Mouse (Mus musculus) gastrocnemius, adult 2 months (tissue): ENCODE results near the gene Mnx1. TPM values are rescaled to one million over a fixed set of nuclear protein-coding genes. Genes with fewer than 3 reads are reported as not detected.

Experiments
- DNase-seq: peaks from one replicate; pipeline ENCODE4 v3.0.0; 2022
- H3K27ac ChIP-seq: fragments of 200-600 bp; 2 replicates; pipeline ENCODE4 v1.8.1; 2022; ENCODE audit warnings: mild to moderate bottlenecking
- H3K4me3 ChIP-seq: fragments of 200-600 bp; 2 replicates; pipeline ENCODE4 v1.8.1; 2022; ENCODE audit warnings: mild to moderate bottlenecking, moderate library complexity
- CTCF ChIP-seq: fragments of 200-600 bp; IDR thresholded peaks from 2 replicates; pipeline ENCODE4 v1.8.1; 2022; ENCODE audit warnings: antibody characterized with exemption, mild to moderate bottlenecking, moderate library complexity
- intact Hi-C: fragments of 180-260 bp; cut with DNase I; formaldehyde crosslinking; loops from one replicate; pipeline ENCODE4 v1.15.1; 2025
- total RNA-seq, 2 experiments: library from RNA; stranded (reverse); gene quantifications; 2 replicates each; pipeline ENCODE4 v1.2.3; 2021

Mnx1 gene
- total RNA-seq, 2 experiments from 2014 or later = not detected

DNA sequence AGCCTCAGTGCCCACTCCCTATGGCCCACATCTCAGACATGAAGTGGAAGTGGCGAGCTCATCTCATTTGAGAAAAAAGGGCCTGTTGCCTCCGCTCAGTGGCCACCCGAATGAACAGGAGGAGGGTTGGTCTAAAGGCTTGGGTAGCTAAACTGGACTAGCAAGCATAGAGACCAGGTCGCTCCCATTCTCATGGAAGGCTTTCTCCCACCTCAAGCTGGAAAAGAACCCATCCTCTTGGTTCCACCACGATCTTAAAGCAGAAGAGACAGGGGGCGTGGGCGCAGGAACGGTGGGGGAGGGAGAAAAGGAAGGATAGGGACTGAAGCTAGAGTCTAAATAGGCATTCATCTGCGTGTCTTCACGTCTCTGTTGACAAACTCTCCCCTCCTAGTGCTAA is 3.2 kb downstream of the Mnx1 start:
- intact Hi-C loops = no loop called here
- Histone ChIP-seq H3K4me3 (no peak overlapping the region), H3K27ac (no peak overlapping the region)
- no peak for DNase-seq
- no peak for TF ChIP-seq CTCF

DNA sequence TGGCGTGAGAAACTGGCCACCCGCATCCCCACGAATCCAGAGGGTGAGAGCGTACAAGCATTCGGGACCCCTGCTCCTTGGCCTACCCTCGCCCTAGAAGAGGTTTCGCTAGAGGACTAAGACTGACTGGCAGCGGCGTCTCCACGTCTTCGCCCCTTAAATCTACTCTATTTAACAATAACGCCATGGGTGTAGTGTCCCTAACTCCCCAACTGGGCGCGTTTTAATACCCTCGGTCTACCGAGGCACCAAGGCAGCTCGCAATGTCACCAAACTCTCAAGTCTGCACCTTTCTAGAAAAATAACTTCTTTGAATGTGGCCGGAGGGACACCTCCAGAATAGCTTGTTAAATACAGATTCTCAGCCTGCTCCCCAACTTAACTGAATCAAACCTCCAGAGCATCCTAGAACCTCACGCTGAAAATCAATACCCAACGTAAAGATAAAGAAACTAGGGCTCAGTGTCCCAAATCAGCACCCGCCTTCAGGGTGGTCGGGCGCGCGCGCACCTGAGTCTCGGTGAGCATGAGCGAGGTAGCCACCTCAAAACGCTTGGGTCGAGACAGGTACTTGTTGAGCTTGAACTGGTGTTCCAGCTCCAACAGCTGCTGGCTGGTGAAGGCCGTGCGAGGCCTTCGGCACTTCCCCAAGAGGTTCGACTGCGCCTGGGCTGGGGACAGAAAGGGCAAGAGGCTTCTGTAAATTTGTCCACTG is 3.9 kb downstream of the Mnx1 start:
- TF ChIP-seq CTCF = no peak
- intact Hi-C loops = no loop called here

GRCm38 (mm10) chr5:29473551-29474245 is 4.6 kb downstream of the Mnx1 start:
- no peak for DNase-seq
- no peak for TF ChIP-seq CTCF
- intact Hi-C loops = no loop called here
- Histone ChIP-seq H3K4me3 (no peak overlapping the region), H3K27ac (no peak overlapping the region)

More for the DNA sequence above, 3.9 kb downstream of the Mnx1 start:
- H3K4me3 ChIP-seq = no peak overlapping the region
- no peak overlapping the region for H3K27ac ChIP-seq
- no peak for DNase-seq

DNA sequence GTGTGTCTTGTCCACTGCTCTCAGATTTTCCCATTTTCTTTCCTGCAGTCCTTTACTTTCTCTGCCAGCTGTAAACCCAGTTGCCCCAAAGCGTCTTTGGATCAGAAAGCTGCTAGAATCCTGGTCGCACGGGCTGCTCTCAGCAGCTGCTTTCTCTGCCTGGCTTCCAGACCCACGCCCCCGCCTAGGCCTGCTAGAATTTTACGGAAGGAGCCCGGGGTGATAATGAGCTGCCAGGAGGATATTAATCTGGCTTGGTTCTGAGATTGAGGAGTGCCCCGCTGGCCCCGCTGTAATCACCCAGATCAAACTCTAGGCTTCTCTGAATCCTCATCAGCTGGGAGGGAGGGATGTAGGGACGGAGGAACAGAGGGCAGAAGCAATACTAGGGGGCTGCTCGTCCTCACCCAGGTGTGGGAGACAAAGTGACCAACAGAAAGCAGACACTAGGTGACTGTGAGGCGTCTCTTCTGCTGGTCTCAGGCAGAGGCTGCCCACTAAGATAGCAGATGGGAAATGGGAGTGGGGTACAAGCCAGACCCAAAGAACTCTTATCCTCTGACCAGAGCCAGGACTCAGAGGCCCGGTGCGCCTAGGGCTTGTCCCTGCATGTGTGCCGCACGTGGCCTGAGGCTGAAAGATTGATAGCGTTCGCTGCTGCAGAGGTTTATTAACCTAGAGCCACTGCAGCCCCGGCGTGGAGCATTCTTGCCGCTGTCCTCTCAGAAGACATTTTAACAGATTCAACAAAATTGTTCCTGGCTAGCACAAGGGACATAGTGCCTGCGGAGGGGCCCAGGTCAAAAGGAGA is 6.2 kb downstream of the Mnx1 start:
- H3K27ac ChIP-seq = no peak overlapping the region
- intact Hi-C loops = no loop called here
- no peak for TF ChIP-seq CTCF
- H3K4me3 ChIP-seq = no peak overlapping the region
- DNase-seq = no peak

GRCm38 (mm10) chr5:29471396-29471795 is 6.9 kb downstream of the Mnx1 start:
- Histone ChIP-seq H3K4me3 (no peak overlapping the region), H3K27ac (no peak overlapping the region)
- TF ChIP-seq CTCF = no peak
- DNase-seq = no peak
- intact Hi-C loops = no loop called here

DNA sequence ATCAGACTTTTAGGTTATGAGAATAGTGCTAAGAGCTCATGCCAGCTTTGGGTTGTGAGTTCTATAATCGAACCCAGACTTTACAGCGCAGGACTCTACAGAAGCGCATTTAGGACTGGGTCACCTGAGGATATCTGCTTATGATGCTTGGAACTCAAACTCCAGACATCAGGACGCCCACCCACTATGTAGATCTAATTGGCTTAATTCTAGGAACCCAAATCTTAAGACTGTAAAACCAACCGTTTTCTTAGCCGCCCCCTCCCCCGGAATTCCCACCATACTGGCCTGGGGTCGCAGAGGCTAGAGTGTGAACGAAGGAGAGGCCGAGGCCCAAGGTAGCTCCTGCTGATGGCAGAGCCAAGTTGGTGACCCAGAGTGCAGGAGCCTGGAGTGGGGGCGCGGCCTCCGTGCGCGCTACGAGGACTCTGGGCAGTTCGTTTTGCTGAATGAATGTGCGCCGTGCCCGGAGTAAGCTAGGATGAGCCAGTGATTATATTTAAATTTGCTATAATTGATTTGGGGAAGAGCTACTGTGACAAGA is 7.3 kb downstream of the Mnx1 start:
- intact Hi-C loops = no loop called here
- no peak for TF ChIP-seq CTCF
- no peak for DNase-seq
- Histone ChIP-seq H3K27ac (no peak overlapping the region), H3K4me3 (no peak overlapping the region)

DNA sequence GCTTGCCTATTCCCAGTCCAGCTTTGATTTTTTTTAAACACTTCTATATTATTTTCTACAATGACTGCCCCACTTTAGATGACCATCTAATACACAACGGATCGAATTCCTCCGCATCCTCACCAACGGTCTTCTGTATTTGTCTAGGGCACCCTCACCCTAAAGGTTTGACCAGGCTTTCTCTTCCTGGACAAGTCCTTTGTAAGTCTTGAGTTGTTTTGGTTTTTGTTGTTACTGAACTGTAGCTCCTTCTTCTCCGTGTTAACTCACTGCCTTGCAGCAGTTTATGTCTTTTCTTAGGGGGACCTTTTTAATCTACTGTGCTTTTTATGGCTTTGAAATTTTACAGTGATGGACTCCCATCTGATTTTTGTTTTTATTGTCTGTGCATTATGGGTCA is 8.0 kb downstream of the Mnx1 start:
- TF ChIP-seq CTCF = no peak
- intact Hi-C loops = no loop called here
- Histone ChIP-seq H3K27ac (no peak overlapping the region), H3K4me3 (no peak overlapping the region)
- DNase-seq = no peak

DNA sequence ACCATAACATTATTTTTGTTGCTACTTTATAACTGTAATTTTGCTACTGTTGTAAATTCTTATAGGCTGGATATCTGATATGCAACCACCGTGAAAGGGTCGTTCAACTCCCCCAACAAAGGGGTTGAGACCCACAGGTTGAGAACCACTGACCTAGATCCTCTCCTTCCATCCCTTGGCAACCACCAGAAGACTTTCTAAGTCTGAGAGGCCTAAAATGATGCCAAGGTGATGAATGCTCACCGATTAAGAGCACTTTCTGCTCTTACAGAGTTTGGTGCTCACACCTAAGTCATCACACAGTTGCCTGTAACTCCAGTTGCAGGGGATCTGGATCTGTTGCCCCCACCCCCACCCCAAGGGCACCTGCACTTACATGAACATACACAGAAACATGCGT is 8.8 kb downstream of the Mnx1 start:
- intact Hi-C loops = no loop called here
- Histone ChIP-seq H3K27ac (no peak overlapping the region), H3K4me3 (no peak overlapping the region)
- no peak for DNase-seq
- no peak for TF ChIP-seq CTCF

DNA sequence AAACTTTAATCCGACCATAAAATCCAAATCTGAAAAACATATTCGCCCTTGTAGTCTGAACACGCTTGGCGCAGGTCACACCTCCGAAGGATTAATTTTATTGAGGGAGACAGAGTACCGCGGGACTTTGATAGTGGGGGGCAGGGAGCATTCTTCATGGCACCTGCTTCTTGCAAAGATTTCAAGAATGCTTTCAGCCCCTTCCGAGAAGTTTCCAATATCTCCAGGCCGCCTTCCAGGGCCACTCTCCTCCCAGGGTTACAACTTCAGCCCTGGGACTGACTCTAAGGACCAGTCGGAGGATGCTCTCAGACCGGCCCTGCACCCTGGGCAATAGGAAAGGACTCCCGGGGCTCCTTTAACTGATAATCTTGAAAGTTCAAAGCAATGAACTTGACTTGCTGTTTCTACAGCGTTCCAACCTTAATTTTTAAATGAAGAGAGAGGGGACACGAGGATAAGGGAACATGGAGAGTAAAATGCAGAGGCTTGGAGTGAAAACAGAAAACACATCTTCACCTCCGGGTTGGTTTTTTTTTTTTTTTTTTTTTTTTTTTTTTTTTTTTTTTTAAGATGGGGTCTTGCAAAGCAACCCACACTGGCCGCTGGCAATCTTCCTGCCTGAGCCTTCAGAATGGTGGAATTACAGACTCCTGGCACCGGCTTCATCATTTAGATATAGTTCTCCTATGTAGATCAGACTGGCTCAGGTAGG is 9.8 kb downstream of the Mnx1 start:
- Histone ChIP-seq H3K4me3 (peak overlapping the region; percentile 68), H3K27ac (no peak overlapping the region)
- DNase-seq = no peak
- intact Hi-C loops = no loop called here
- TF ChIP-seq CTCF = no peak

DNA sequence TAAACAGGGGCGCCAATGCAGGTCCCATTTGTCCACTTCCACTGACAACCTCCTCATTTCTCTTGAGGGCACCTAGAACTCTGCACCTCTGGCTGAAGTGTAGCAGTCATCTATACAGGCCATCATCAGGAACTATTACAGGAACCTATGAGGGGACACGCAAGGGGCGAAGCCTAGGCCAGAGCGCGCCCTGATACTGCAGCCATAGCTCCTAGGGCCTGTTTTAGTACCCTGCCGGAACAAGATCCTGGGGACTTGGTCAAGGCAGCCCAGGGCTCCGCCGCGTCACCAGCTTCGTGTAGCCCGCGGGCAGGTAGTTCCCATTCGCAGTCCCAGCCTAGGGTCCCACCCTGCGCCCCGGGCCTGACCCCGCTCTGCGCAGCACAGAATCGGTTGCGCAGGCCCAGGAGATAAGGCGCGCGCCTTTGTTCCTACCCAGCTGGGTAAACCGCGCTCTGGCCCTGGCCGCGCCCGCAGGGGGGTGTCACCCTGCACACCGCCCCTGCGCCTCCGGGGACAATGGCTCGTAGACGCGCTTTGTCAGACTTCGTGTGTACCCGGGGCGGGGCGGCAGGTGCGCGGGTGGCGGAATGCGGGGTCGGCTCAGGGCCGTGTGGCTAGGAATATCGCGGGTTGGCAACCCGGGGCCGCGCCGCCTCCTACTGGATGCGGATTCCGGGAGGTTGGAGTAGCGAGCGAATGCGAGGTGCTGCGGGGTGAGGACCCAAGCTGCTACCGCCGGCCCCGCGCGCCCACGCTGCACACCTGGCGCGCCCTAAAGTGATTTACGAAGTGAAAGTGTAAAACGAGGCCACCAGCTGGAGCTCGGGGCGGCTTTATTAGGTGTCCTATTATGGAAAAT is 10.6 kb downstream of the Mnx1 start:
- intact Hi-C loops = no loop called here
- H3K27ac ChIP-seq = no peak overlapping the region
- TF ChIP-seq CTCF = no peak
- DNase-seq = no peak
- H3K4me3 ChIP-seq = peak overlapping the region; percentile 68

DNA sequence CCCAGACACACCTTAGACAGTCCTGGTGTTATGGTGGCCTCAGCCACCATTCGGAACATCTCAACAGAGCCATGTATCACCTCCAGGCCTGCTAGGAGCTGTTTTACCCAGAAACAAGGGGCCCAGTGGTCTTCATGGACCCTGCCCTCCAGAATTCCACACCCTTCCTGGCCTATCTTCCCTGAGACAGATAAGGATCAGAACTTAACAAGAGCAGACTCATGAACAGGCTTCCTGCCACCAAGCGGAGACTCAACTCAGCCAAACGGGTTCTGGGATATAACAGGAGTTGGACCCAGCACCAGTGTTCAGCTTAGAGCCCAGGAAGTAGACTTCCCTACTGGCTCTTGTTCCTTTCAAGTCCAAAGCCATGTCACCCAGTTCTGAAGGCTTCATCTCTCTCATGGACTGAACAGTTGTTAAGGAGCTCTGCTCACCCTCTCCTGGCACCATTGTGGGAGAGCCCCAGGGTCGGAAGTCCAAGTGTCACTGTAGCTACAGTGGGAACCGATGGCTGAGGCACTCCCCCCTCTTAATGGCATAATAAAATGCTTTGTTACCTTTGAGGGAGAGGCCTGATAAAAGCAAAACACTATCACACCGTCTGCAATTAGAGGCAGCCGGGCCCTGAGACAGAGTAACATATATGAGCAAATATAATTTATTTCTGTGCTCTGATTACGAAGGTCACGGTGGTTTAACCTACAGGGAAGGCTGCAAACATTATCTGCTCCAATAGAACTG is 15.2 kb downstream of the Mnx1 start:
- Histone ChIP-seq H3K27ac (no peak overlapping the region), H3K4me3 (no peak overlapping the region)
- no peak for TF ChIP-seq CTCF
- DNase-seq = no peak
- intact Hi-C loops = no loop called here
